Mouse (Mus musculus) lung, adult 2 months (tissue): ENCODE results near the gene Tcf7l2.

Experiments used
- CTCF ChIP-seq: fragments of 200-500 bp; IDR thresholded peaks from 2 replicates; pipeline ENCODE4 v1.5.1; 2011; ENCODE audit warnings: mild to moderate bottlenecking, low read length, control low read depth; ENCODE audit not compliant: insufficient read depth
- POLR2A ChIP-seq: fragments of 200-500 bp; IDR thresholded peaks from 2 replicates; pipeline ENCODE4 v1.6.1; 2011; ENCODE audit warnings: low read depth, mild to moderate bottlenecking, control low read depth, low read length, borderline replicate concordance; ENCODE audit errors: extremely low read depth

DNA sequence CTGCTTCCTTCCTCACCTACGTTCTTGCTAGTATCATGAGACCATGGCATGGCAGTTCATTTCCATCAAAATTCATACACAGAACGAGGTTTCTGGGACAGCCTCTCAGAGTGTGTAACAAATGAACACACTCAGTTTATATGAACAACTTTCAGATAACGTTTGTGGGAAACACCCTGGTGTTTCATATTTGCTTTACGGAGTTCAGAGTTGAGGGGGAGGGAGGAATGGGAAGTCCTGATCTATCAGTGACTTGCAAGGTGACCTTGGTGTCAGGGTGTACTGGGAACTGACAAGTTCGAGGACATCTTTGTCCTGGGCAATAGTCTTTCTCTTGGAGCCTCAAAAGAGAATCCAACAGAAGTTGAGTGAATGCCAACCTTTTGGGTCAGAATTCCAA is 197.5 kb downstream of the Tcf7l2 start:
- TF ChIP-seq CTCF, result no peak
- no peak for TF ChIP-seq POLR2A
